Mouse (Mus musculus): ENCODE results near the gene Ola1.

DNA sequence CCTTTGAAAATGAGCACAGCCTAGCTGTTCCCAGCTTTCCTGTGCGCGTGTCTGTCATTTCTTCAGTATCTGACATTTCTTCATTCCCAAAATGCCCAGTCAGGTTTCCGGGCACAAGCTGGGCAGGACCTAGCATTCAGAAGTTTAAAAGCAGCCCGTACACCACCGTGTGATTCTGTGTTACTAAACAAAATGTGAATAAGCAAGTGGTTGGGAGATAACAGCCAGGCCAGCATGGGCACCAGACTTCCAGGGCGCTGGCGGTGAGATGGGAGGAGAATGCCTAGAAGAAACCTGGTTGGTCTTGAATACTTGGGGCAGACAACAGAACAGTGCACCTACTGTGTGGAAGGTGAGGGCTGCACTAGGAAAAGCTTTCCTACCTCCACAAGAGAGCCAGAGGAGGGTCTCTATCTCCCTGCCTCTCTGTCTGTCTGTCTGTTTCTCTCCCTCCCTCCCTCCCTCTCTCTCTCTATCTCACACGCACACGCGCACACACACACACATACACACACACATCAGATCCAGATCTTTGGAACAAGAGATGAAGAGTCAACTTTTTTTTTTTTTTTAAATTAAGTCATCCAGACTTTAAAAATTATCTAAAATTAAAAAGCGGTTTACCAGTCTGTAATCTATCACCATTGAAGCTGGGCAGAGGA, 144.8 kb downstream of the Ola1 start:
- TF ChIP-seq GATA1 (IDR thresholded peaks at IDR 0.05; ENCODE audit: borderline replicate concordance, low read length) (no peak), CTCF (IDR thresholded peaks at IDR 0.05; ENCODE audit: low read depth, low read length) (no peak), TAL1 (conservative IDR thresholded peaks at IDR 0.05; ENCODE audit: low read depth, low read length) (no peak), POLR2AphosphoS5 (IDR thresholded peaks at IDR 0.05; ENCODE audit: insufficient replicate concordance, low read depth, low read length) (no peak)
